Mouse (Mus musculus): ENCODE measurements around the gene Brd9. TPM values are rescaled to one million over a fixed set of nuclear protein-coding genes. Genes with fewer than 3 reads are reported as not detected.
A peak's percentile ranks its signal among the peaks of the same experiment; 100 is the strongest.

The Brd9 gene
- total RNA-seq (2021) = 10 to 100 TPM; 39.3 to 41.8 TPM

DNA sequence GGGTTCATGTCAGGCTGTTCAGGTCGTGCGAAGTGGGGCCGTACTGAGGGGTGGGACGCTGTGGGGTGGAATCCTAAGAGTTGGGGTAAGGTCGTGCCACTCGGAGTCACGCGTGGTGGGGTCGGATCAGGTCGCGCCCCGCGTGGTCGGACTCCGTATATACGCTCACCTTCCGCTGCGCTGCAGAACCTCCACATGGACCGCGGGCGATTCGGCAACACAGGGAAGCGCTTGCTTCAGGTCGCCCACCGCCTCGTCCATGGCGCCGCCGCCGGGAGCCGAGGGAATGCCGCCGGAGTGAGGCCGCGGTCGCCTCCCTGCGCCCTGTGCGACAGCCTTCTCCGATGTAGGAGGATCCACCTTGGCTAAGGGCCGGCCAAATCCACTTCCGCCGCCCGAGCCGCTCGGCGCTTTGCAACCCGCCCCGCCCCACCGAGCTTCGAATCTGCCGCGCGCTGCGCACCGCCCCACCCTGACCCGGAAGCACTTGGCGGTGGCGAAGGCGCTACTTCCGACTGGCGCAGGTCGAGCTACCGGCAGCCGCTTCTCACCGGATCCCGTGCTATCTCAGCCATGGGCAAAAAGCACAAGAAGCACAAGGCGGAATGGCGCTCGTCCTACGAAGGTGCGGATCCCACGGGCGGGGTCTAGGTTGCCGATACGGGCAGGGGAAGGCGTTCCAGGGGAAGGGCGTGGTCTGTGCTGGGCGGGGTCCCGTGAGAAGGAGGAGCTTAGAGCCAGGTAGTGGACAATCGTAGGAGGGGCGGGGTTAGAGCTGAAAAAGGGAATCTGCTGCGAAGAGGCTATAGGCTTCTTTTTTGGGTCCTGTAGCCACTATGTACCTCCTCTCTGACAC lies at the start of gene Brd9, which contains the start of gene Trip13:
Brd9 (plus strand) TSS at position 491 of the 856 bp plus-strand sequence.
Trip13 (minus strand) TSS at position 464 of the 856 bp plus-strand sequence.
- DNase-seq = peak; percentile 95

DNA sequence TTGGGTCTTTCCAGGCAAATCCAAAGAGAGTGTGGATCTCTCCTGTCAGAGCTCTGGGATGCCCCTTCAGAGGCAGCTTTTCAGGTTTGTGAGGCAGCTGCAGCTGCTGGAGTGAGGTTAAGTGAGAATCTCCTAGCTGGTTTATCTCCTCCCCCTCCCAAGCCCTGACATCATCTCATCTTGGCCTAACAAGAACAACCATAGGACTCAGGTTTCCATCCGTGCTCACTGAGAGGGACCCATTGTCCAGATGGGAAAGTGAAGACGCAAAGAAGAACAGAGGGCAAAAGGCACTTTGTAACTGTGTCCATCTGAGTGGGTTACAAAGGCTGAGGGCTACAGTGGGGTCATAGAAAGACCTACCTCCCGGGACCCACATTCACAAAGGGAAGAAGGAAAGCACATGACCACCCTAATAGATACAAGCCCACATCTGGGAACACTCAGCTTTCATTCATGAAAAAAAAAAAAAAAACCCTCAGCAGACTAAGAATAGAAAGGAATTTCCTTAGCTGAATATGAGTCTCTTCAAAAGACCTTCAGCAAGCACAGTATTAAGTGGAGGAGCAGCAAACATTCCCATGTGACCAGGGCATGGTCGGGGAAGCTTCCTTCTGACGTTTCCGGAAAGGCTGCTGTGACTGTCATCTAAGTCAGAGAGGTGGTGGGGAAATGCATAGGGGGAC lies 45.0 kb upstream of the Brd9 start:
- peak; percentile 34 for DNase-seq

DNA sequence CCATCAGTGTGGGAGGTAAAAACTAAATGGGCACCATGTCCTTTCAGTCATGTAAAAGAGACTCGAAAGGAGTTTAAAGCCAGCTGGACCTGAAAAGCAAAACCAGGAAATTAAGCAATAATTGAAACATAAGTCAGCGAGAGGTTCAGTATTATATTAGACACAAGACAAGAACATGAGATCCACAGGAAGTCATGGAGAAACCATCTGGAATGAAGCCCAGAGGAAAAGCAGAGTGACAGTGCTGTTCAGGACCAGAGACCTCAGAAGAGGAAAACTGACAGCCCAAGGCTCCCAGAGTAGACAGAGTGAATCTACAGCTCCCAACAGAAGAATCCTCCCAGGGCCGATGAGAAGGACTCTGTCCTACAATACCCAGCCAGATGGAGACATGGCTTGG lies 40.0 kb upstream of the Brd9 start:
- DNase-seq = no peak

DNA sequence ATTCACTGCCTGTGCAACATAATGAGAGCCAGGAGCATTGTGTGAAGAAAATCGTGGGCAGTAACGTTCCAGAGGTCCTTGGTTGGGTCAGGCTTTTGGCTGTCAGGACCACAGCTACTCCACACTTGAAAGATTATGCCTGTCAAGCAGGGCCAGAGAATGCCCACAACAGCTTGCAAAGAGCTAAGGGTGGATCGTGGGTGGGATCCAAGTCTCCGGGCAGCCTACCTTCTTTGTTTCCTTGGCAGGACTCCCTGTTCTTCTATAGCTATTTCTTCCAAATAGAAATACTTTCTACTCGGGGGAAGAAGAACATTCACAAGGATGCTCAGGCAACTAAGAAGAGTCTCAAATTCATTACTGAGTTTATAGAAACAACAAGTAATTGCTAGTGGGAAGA lies 30.5 kb upstream of the Brd9 start:
- no peak for DNase-seq

DNA sequence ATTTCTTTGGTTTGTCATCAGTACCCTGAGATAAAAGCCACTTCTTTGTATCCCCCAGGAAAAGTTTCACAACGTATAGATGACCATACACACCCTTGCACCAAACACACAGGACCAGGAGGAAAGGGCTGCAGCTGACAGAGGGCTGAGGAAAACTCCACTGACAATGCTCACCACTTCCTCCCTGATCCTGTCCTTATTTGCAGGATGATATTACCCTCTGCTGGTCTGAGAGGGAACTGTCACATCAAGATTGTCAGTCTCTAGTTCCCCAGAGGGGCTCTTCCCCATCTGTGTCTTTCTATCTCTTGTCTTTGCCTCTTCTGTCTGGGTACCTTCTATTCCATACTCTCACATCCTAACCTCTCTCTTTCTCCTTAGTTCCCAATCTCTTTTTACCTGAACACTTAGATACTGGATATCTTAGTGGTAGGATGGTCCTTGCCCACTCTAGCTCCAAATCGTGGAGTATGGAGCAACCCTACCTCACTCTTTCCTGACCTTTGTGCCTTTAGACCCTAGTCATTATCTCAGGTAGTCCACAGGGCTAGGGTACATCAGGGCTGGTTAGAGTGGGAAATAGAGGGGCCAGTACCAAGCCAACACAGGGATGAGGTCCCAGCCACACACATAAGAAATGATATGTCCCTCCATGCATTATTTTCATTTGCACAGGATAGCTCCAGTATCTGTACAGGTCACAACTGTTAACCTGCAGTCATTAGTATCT lies 29.8 kb upstream of the Brd9 start:
- DNase-seq = peak; percentile 68

DNA sequence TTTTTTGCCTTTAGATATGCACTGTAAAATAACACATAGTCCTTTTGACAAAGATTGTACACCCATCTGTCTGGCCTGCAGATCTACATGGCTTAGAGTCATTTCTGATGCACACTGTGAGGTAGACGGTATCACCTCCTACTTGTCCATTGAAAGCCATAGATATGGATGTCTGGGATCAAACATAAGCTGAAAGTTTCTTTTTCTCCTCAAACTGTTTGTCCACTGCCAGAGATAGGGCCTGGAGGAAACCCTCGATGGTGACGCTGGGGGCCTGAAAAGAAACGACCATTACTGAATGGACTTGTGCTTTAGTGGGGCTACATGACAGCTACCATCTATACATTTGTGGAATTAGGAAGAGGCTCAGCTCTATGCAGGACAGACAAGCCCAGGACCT lies 24.5 kb upstream of the Brd9 start:
- DNase-seq = no peak

DNA sequence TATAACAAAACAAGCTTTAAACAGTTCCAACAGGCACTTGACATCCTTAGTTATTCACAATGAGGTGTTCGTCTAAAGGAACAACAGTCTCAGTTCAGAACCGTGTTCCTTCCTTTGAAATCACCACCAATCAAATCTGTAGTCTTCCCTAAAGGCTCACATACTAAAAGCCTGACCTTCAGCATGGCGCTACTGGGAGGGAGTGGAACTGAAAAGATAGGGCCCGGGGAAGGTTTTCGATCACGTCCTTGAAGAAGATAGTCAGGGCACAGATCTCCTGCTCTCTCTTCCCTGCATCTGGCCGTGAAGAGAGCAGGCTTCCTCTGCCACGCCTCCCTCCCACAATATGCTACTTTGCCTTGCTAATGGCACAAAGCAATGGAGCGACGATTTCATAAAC lies 5.4 kb upstream of the Brd9 start:
- DNase-seq = no peak

DNA sequence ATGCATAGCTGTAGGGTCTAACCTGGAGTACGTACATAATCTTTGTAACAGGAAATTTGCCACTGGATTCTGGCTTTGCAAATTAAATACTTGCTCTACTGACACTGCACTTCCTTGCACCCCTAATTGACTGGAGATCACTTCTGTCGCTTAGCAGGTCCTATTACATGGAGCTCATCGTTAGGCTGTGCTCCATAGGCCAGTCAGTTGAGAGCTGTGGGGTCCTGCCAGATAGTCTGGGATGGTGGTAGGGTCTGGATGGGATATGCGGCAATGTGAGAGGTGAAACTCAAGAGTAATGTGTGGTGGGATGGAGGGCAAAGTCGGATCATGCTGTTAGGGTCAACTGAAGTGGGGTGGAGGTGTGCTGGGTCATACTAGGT lies 682 bp upstream of the Brd9 start:
- no peak for DNase-seq

DNA sequence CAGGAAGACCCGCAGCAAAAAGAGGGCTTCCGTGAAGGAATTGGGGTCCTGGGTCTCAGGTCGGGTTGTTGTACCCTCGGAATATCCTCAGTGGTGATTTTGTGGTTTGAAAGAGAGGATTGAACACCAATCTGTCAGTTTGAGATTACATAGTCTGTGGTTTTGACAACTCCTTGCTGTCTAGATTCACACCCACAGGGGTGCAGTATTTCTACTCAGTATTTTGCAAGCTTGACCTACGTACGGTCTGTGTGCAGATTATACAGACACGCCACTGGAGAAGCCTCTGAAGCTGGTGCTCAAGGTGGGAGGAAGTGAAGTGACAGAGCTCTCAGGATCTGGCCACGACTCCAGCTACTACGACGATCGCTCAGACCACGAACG lies 558 bp downstream of the Brd9 start:
- no peak for DNase-seq

DNA sequence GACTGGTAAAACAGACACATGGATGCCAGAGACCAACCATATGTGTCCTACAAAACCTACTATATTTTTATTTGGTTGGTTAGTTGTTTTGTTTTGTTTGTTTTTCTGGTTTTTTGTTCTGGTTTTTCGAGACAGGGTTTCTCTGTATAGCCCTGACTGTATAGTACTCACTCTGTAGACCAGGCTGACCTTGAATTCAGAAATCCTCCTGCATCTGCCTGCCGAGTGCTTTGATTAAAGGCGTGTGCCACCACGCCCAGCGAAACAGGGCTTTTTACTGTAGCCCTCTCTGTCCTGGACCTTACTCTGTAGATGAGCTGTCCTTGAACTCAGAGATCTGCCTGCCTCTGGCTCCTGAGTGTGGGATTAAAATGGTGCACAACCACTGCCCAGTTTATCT lies 1.5 kb downstream of the Brd9 start:
- DNase-seq = no peak

DNA sequence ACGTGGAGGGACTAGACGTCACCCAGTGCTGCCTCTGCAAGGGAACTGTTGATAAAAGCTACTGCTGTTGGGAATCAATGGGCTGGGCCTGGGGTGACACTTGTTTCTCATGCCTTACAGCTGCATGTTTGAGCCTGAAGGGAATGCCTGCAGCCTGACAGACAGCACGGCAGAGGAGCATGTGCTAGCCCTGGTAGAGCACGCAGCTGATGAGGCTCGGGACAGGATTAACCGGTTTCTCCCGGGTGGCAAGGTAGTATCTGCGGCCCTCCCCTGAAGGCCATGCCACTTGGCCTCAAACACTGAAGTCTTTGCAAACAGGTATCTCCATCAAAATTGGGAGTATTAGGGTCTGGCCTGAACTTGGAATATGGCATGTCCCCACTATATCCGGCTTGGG lies 7.0 kb downstream of the Brd9 start:
- DNase-seq = no peak

DNA sequence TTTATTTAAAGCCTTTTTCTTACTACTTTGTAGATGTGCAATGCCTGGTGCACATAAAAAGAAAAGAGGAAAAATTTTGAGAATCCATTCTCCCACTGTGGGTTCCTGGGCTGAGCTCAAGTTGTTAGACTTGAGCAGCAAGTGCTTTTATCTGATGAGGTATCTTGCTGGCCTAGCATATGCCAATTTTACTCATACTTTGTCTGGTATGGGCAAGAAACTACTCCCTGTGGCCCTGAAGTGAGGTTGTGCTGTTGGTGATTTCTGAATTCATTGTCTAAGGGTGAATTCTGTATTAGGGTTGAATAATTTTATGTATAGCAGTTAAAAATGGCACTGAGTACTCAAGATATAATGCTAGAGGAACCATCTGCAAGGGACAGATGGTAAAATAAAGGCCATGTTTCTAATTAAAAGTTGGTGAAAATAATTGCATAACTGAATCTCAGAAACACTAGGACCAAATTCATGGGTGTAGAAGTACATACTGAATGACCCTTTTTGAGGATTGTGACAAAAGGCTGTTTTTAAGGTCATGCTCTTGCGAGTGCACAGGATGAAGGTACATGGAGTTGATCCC lies 16.0 kb downstream of the Brd9 start:
- DNase-seq = no peak

DNA sequence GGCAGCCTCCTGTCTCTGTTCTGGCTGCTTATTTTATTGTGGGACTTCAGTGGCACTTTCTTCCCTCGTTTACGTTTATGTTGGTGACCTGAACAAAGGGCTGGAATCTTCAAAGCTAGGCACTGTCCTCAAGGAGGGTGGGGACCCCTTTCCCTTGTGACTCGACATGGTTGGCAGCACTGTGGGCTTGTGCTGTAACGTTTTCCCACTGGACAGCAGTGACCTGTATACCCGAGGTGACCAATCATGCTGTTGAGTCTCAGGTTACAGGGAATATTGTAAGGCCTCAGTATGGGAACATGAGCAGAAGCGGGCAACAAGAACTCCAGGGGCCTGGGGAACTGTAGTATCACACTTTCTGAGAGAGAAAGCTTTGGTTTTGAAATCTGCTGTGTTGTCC lies 17.1 kb downstream of the Brd9 start:
- DNase-seq = no peak

DNA sequence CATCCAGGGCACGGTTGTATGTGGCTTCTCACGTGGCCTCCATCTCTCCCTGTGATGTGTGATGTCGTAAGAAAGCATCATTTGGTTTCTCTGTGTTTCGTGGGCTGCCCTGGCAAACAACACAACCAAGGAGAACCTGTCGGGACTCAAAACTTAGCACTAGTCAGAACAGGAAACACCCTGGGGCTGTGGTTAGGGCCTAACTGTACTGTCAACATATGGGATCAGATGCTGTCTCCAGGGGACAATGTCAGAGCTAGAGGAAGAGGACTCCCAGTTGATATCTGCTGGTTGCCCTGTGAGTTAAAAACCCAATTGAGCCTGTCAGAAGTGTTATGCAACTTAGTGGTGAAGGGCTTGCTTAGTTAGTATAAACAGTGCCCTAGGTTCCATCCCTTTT lies 17.9 kb downstream of the Brd9 start:
- DNase-seq = no peak

DNA sequence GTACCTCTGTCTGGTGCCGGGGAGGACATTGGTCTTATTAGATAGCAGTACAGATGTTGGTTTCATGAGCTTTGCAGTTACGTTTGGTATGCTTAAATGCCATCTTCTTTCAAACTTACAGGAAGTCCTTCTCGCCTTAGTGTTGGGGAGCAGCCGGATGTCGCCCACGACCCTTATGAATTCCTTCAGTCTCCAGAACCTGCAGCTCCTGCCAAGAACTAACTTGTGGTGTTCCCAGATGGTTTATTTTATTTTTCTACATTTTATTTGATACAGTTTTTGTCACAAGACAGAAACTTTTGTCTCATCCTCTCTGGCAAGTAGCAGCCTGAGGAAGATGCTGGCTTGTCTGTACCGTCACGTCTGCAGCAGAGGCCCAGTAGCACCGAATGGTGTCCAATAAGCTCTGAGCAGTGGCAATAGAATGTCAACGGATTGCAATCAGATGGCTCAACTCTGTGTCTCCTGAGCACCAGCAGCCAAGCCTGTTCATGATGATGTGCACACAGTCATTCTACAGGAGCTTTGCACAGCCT lies 22.6 kb downstream of the Brd9 start:
- DNase-seq = no peak

DNA sequence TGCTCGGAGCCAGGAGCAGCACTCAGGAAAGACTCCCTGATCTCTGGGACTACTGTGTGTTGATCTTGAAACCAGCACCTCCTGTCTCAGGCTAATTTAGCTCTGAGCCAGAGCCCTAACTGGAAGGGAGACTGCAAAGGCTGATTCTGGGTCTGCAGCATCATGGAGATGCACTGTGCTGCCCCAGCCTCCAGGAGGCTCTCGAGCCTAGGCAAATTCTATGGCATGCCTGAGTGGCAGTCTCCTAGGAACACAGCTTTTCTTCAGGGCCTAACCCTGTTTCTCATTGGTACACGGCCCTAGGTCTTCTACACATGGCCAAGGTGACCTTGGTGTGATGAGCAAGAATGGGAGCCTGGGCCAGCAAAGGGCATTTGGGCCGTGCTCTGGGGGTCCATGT lies 23.6 kb downstream of the Brd9 start:
- DNase-seq = no peak

DNA sequence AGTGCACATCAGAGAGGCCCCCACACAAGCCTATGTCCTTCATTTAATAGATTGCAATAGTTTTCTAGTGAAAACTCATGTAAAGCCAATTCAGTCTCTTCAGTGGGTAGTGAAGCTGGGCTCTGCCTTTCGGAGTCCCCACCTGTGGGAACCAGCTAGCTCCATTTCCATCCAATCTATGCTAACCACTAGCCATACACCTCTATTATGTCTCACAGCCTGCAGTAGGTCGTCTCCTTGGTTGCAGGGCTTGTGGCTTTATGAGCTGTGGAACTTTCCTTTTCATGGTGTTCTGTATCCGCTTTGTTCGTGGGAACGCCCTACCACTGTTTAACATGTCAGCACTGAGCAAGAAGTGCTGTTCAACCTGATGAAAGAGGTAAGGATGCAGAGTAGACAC lies 25.9 kb downstream of the Brd9 start, which contains the start of gene Zdhhc11:
Zdhhc11 (plus strand) TSS at position 301 of the 400 bp plus-strand sequence.
- DNase-seq = no peak

DNA sequence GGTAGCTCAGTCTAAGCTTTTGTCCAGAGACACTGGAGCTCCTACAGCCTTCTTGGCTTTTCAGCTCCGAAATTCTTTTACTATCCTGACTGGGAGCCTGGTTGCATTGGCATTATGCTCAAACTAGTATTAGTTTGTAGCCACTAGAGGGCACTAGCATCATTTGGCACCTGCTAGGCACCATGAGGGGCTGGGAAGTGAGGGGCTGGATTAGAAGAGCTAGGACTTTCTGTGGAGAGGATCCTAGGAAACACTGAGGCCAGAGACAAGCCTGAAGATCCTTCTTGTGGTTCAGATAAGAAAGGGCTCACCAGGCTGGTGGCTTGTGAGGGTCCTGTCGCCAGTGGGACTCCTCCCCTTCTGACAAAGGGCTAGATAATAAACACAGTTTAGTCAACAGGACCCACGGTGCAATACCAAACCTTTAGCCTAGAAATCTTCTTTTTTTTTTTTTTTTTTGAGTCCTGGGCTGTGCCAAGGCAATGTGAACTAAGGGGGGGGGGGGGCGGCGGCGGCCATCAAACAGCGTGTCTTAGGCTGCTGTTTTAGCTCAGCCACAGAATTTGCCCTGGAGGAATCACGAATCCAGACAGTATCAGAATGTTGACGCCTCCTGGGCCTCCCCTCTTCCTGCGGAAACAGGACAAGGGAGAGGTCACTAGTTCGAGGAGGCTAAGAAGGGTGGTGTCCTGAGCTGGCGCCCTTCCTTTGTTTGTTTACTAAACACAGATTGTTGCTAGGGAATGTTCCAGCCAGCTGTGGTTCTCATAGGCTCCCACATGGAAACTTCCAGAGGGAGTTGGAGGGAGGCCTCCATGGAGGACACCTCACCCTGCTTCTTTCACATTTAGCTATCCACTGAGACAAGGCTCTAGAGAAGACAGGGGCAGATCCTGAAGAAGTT lies 33.2 kb downstream of the Brd9 start:
- DNase-seq = peak; percentile 90

DNA sequence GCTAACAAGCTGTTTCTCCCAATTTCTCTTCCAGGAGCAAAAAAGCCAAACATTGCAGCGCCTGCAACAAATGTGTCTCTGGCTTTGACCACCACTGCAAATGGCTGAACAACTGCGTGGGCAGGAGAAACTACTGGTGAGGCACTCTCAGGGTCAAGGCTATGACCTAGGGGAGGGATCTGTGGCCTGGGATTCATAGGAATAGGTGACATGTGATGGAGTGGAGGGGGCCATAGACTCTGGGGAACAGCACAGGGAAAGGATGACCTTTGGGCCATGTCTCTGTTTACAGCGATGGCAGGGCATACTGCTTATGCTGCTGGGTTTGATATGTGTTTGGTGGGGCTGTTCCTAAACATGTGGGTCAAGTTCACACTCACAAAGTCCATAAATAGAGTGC lies 36.9 kb downstream of the Brd9 start:
- DNase-seq = no peak

DNA sequence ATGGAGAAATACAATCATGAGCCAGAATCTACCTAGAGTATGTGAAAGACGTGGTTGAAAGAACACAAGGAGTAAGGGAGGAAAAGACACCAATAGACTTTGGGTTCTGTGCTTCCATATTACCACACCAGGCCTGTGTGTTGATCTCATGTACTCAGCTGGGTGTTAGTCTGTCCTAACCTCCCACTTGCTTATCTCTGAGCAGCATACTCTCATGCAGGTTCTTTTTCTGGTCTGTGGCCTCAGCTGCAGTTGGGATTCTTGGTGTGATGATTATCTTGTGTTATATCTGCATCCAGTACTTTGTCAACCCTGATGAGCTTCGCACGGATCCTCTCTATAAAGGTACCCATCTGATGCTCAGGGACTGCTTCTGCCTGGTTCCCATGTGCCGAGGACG lies 39.3 kb downstream of the Brd9 start:
- no peak for DNase-seq

DNA sequence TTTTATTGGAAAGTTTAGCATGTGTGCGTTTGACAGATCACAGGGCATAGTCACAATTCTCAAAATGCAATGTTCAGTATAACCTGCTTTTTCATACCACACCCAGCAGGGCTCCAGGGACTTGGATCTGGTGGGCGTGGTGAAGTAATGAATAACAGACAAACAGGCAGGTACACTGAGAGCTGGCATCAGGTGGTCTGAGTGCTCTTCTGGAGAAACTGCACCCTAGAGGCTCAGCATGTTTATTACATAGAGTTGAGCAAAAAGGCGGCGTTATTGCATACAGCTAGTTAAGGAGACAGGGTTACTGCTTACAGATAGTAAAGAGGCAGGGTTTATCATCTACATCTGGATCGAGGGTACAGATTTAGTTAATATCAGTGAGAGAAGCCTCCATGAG lies 52.7 kb downstream of the Brd9 start:
- DNase-seq = no peak

DNA sequence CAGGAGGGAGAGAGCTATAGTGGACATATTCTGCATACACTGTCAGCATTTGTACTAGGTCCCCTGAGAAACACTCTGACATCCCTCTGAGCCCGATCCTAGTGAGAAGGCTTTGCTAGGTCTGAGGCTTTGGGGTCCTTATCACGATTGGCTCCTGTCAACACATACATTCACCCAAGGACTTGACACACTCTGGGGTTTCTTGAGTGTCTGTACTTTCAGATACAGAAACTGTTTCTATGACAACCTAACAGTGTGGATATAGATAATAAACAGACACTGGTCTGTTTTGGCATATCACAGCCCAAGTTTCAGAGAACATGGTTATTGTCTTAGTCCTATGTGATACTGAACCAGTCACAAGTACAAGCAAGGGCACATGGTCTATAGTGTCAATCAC lies 53.1 kb downstream of the Brd9 start:
- DNase-seq = no peak
